Mouse (Mus musculus): Measurements from ENCODE around the gene Neto2. TPM values are rescaled to one million over a fixed set of nuclear protein-coding genes. Genes with fewer than 3 reads are reported as not detected.

Neto2 gene
- 0.96 TPM for polyA plus RNA-seq (2014; fragmentation: Illumina TruSeq; extraction: RNeasy Lipid Tissue Mini Kit (QIAGEN cat#74804); ENCODE audit: low read depth, low replicate concordance)

DNA sequence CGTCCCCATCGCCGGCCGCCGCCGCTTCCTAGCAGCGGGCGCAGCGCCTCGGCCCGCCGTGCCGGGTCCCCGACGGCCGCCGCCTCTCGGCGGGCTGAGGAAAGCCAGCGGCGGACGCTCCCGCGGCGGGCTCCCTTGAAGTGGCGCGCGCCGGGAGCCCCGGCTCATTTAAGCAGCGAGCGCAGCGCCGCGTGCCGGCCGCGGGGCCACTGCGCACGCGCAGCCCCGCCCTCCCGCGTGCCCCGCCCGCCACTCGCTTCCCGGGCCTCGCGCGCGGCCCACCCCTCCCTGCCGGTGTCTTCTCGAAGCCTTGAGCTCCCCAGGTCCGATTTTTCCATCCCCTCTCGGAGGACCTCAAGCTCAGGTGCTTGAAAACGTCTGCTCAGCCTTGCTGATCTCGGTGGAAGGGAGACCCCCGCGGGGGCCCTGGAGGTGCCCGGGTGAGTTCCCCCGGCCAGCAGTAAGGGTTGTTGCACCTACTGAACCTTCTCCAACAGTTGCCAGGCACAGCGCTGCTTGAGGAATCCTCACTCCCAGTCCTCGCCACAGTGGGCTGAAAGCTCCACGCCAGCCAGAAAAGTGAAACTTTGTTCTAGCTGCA is at the start of gene Neto2:
Neto2 (minus strand) TSS at position 174 of the 601 bp plus-strand sequence.

Other genes starting within 250 kb of the Neto2 start
- gene Gpt2, start 208.3 kb downstream of the Neto2 start, polyA plus RNA-seq (2014; fragmentation: Illumina TruSeq; extraction: RNeasy Lipid Tissue Mini Kit (QIAGEN cat#74804); ENCODE audit: low read depth, low replicate concordance): 102 TPM
- 97.4 TPM for gene Dnaja2, start 145.6 kb downstream of the Neto2 start, polyA plus RNA-seq (2014; fragmentation: Illumina TruSeq; extraction: RNeasy Lipid Tissue Mini Kit (QIAGEN cat#74804); ENCODE audit: low read depth, low replicate concordance)
- gene Itfg1, start 140.0 kb upstream of the Neto2 start, polyA plus RNA-seq (2014; fragmentation: Illumina TruSeq; extraction: RNeasy Lipid Tissue Mini Kit (QIAGEN cat#74804); ENCODE audit: low read depth, low replicate concordance): 52.3 TPM
- 34.2 TPM for gene Phkb, start 140.0 kb upstream of the Neto2 start, polyA plus RNA-seq (2014; fragmentation: Illumina TruSeq; extraction: RNeasy Lipid Tissue Mini Kit (QIAGEN cat#74804); ENCODE audit: low read depth, low replicate concordance)